Mouse (Mus musculus) olfactory bulb, adult 2 months (tissue): ENCODE results near the gene Zfhx3.

Source experiments
- CTCF ChIP-seq: fragments of 200-500 bp; IDR thresholded peaks from 2 replicates; pipeline ENCODE4 v1.5.1; 2012; ENCODE audit warnings: low read depth, mild to moderate bottlenecking, low read length, moderate library complexity; ENCODE audit not compliant: insufficient read depth
- POLR2A ChIP-seq: fragments of 200-500 bp; IDR thresholded peaks from 2 replicates; pipeline ENCODE4 v1.6.1; 2012; ENCODE audit warnings: mild to moderate bottlenecking, low read depth, low read length, moderate library complexity; ENCODE audit not compliant: insufficient read depth

DNA sequence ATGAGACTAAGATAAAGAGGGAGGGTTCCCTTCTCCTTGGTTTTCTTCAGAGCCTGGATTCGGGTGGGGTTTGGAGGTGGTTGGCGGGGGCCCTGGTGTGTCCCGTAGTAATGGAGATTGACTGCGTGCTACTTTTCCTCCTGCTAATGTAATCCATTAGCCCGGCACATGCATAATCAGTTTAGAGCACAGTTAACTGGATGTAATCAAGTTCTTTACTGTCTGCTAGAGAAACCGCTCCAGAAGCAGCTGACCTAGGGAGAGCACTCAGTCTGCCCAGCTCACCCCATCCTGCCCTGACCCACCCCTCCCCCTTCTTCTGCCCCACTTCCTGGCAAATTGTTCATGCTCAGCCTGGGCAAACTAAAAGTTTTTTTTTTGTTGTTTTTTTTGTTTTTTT, 860.6 kb downstream of the Zfhx3 start:
- TF ChIP-seq POLR2A (no peak), CTCF (no peak)
